Mouse (Mus musculus): ENCODE measurements at regions not wholly inside any gene's neighbourhood (a gene's known extent, or its start where the extent isn't known, plus 50 kb on each side); places are given as distances from the start of the nearest gene placed in this dataset.
A peak's percentile ranks its signal among the peaks of the same experiment; 100 is the strongest.

DNA sequence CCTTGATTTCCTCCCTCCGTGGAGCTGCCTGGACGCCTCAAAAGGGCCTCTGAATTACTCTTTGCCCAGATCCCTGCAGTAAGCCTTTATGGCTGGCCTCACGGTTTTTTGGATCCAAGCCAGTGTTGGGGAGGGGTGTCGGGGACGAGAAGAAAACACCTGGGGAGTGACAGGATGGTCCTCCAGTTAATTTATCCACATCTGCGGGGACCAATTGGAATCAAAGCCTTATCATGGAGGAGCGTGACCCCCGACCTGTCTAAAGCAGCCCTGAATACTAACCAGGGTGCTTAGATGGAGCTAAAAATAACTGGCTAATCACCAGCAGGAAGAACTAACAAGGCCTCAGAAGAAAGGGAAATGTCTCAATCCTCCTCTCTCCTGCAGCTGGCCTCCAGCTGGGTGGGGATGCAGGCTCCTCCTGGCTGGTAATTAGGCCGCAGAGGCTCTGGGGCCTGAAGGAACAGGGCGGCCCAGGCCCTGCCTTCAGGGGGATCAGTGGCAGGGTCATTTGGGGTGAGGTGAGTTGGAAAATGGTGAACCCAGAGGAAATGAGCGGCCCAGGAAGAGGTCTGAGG is 107.2 kb upstream of the Atp1a1 start:
- Histone ChIP-seq H3K27ac (peak overlapping the region; percentile 85), H3K27me3 (no peaks in the 10 kb centered on the region), H3K4me1 (peaks cover 54% of the 10 kb centered on the region), H3K4me2 (replicated peaks) (peak overlapping the region; percentile 41), H3K36me3 (no peaks in the 10 kb centered on the region), H3K9me3 (no peaks in the 10 kb centered on the region), H3K9ac (no peak overlapping the region), H3K4me3 (no peak overlapping the region)
- 6% methylated on average over 11 of the region's 11 CpGs for WGBS
- peak; percentile 37 for ATAC-seq (ENCODE audit: low FRiP score, low read depth)

GRCm38 (mm10) chr3:101709379-101709970 is 105.0 kb upstream of the Atp1a1 start:
- Histone ChIP-seq H3K27ac (no peak overlapping the region), H3K4me3 (no peak overlapping the region), H3K9ac (no peak overlapping the region), H3K4me1 (peaks cover 59% of the 10 kb centered on the region), H3K36me3 (no peaks in the 10 kb centered on the region), H3K9me3 (no peaks in the 10 kb centered on the region), H3K27me3 (no peaks in the 10 kb centered on the region), H3K4me2 (replicated peaks) (no peak overlapping the region)
- 62% methylated on average over 12 of the region's 12 CpGs for WGBS
- ATAC-seq (ENCODE audit: low FRiP score, low read depth) = no peak

- H3K9ac ChIP-seq = no peak overlapping the region
- H3K9me3 ChIP-seq = no peaks in the 10 kb centered on the region
- H3K27me3 ChIP-seq = no peaks in the 10 kb centered on the region
- H3K27ac ChIP-seq = no peak overlapping the region
- no peak overlapping the region for H3K4me2 ChIP-seq (replicated peaks)
- no peak for ATAC-seq (ENCODE audit: low FRiP score, low read depth)
- WGBS = 40% methylated on average over 8 of the region's 8 CpGs
- no peaks in the 10 kb centered on the region for H3K36me3 ChIP-seq
- no peak overlapping the region for H3K4me3 ChIP-seq
- H3K4me1 ChIP-seq = peaks cover 54% of the 10 kb centered on the region
Measured at GRCm38 (mm10) chr3:101708821-101709220, 104.3 kb upstream of the Atp1a1 start.

- no peaks in the 10 kb centered on the region for H3K9me3 ChIP-seq
- ATAC-seq (ENCODE audit: low FRiP score, low read depth) = no peak
- no peak overlapping the region for H3K9ac ChIP-seq
- peaks cover 44% of the 10 kb centered on the region for H3K4me1 ChIP-seq
- 66% methylated on average over 9 of the region's 9 CpGs for WGBS
- no peak overlapping the region for H3K27ac ChIP-seq
- no peaks in the 10 kb centered on the region for H3K27me3 ChIP-seq
- H3K36me3 ChIP-seq = no peaks in the 10 kb centered on the region
- no peak overlapping the region for H3K4me3 ChIP-seq
- H3K4me2 ChIP-seq (replicated peaks) = no peak overlapping the region
Measured at GRCm38 (mm10) chr3:101704919-101705318, 100.4 kb upstream of the Atp1a1 start.

GRCm38 (mm10) chr3:101704326-101704725 is 99.8 kb upstream of the Atp1a1 start:
- H3K9ac ChIP-seq = no peak overlapping the region
- H3K36me3 ChIP-seq = no peaks in the 10 kb centered on the region
- WGBS = 94% methylated on average over 5 of the region's 5 CpGs
- no peaks in the 10 kb centered on the region for H3K9me3 ChIP-seq
- no peaks in the 10 kb centered on the region for H3K27me3 ChIP-seq
- H3K4me3 ChIP-seq = no peak overlapping the region
- no peak overlapping the region for H3K4me2 ChIP-seq (replicated peaks)
- peaks cover 38% of the 10 kb centered on the region for H3K4me1 ChIP-seq
- H3K27ac ChIP-seq = no peak overlapping the region
- no peak for ATAC-seq (ENCODE audit: low FRiP score, low read depth)

- WGBS = 11% methylated on average over 1 of the region's 1 CpGs
Measured at GRCm38 (mm10) chr3:101701763-101702173, 97.3 kb upstream of the Atp1a1 start.

DNA sequence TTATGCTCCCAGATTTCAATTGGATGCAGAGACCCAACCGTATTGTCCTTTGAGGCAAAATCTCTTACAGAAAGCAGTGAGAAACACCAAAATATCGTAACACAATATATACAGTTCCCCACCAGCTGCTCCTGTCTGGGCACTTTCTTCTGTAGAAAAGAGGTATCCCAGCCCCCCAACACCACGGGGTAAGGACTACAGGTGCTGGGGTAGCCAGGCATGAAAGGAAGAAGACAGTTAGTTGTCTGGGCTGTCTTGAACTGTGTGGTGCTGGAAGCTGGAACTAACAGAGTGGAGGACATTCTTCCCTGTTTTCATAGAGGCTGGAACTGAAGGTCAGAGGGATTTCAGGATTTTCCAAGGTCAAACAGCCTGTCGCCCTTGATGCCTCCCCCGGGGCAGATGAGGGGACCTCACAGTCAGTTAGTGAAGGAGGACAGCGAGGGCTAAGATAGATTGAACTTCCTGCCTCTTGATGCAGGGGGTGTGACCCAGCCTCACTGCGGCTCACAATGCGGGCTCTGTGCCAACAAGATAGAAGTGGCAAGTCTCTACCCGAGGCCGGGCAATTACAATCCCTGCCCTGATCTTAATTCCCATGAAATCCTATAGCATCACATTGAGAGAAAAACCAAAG is 96.6 kb upstream of the Atp1a1 start:
- no peak overlapping the region for H3K27ac ChIP-seq
- no peak; the same call in 1 of the 2 replicates for ATAC-seq (ENCODE audit: low FRiP score, low read depth)

More at GRCm38 (mm10) chr3:101701763-101702173, 97.3 kb upstream of the Atp1a1 start:
- H3K27me3 ChIP-seq = no peaks in the 10 kb centered on the region
- ATAC-seq (ENCODE audit: low FRiP score, low read depth) = no peak
- H3K27ac ChIP-seq = no peak overlapping the region
- H3K9me3 ChIP-seq = no peaks in the 10 kb centered on the region
- H3K9ac ChIP-seq = no peak overlapping the region
- H3K4me2 ChIP-seq (replicated peaks) = no peak overlapping the region
- H3K4me3 ChIP-seq = no peak overlapping the region
- peaks cover 31% of the 10 kb centered on the region for H3K4me1 ChIP-seq
- no peaks in the 10 kb centered on the region for H3K36me3 ChIP-seq

DNA sequence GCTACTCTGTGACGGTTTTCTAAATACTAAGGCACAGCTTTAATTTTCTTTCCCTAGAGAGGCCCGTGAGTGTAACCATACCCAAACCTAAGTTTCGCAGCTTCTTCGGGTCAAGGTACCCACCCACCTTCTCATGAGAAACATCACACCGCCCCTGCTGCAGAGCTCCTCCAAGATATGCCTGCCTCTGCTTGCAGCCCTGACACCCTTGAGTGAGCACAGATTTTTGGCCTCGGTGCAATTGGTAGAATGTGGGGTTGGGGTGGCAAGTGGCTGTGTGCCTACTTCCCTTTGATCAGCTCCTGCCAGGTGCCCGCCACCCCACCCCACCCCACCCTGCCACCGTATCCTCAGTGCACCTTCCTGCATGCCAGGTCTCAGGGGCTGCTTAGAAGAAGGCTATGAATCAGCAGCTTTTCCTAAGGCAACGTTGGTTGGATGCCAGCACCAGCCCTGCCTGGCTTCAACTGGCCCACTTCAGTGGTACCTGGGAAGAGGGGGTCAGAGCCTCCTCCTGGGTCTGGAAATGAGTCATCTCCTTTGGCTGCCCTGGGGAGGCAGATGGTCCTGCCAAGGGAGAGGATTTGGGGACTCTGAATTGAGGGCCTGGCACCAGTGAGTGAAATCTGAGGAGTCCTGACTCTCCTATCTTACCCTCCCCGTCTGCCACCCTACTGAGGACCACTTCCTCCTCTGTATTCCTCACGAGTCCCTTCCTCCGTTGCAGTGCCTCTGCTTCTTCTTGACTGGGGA is 95.6 kb upstream of the Atp1a1 start:
- H3K27ac ChIP-seq = peak overlapping the region; percentile 22; the same call in 1 of the 2 replicates
- H3K27me3 ChIP-seq = no peaks in the 10 kb centered on the region
- no peaks in the 10 kb centered on the region for H3K36me3 ChIP-seq
- H3K9ac ChIP-seq = no peak overlapping the region
- no peaks in the 10 kb centered on the region for H3K9me3 ChIP-seq
- H3K4me3 ChIP-seq = no peak overlapping the region
- no peak for ATAC-seq (ENCODE audit: low FRiP score, low read depth)
- H3K4me2 ChIP-seq (replicated peaks) = no peak overlapping the region
- WGBS = 66% methylated on average over 12 of the region's 12 CpGs
- H3K4me1 ChIP-seq = peaks cover 22% of the 10 kb centered on the region

More for the DNA sequence above, 96.6 kb upstream of the Atp1a1 start:
- H3K9me3 ChIP-seq = no peaks in the 10 kb centered on the region
- no peaks in the 10 kb centered on the region for H3K36me3 ChIP-seq
- H3K4me3 ChIP-seq = no peak overlapping the region
- H3K27me3 ChIP-seq = no peaks in the 10 kb centered on the region
- 69% methylated on average over 10 of the region's 10 CpGs for WGBS
- H3K4me1 ChIP-seq = peaks cover 31% of the 10 kb centered on the region
- H3K4me2 ChIP-seq (replicated peaks) = no peak overlapping the region
- H3K9ac ChIP-seq = no peak overlapping the region

DNA sequence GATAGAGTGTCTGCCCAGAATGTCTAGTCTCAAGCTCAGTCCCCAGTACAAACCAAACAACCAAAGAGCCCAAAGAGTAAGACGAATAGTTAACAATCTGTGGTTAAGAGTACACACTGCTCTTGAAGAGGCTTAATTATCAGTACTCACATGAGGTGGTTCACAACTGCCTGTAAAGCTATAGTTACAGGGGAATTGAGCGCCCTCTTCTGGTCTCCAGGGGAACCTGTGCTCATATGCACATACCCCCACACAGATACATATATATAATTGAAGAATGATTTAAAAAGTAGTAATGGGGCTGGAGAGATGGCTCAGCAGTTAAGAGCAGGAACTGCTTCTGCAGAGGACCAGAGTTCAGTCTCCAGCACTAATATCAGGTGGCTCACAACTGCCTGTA is 92.3 kb upstream of the Atp1a1 start:
- Histone ChIP-seq H3K4me1 (peaks cover 22% of the 10 kb centered on the region), H3K36me3 (no peaks in the 10 kb centered on the region), H3K9me3 (no peaks in the 10 kb centered on the region), H3K27me3 (no peaks in the 10 kb centered on the region), H3K9ac (no peak overlapping the region), H3K4me2 (replicated peaks) (no peak overlapping the region), H3K27ac (no peak overlapping the region), H3K4me3 (no peak overlapping the region)
- 89% methylated on average over 2 of the region's 2 CpGs for WGBS
- ATAC-seq (ENCODE audit: low FRiP score, low read depth) = no peak

- WGBS = 44% methylated on average over 1 of the region's 1 CpGs
- Histone ChIP-seq H3K27me3 (no peaks in the 10 kb centered on the region), H3K36me3 (no peaks in the 10 kb centered on the region), H3K4me2 (replicated peaks) (no peak overlapping the region), H3K27ac (no peak overlapping the region), H3K4me1 (0 out of 2 replicates have a peak, but pooled peaks cover 4% of the 10 kb centered on the region), H3K4me3 (no peak overlapping the region), H3K9me3 (no peaks in the 10 kb centered on the region), H3K9ac (no peak overlapping the region)
- ATAC-seq (ENCODE audit: low FRiP score, low read depth) = no peak
Measured at GRCm38 (mm10) chr3:101694311-101694710, 89.8 kb upstream of the Atp1a1 start.

GRCm38 (mm10) chr3:101691937-101692604 is 87.6 kb upstream of the Atp1a1 start:
- Histone ChIP-seq H3K4me1 (0 out of 2 replicates have a peak, but pooled peaks cover 4% of the 10 kb centered on the region), H3K4me2 (replicated peaks) (no peak overlapping the region), H3K9ac (no peak overlapping the region), H3K27ac (no peak overlapping the region), H3K4me3 (no peak overlapping the region), H3K36me3 (no peaks in the 10 kb centered on the region), H3K9me3 (no peaks in the 10 kb centered on the region), H3K27me3 (no peaks in the 10 kb centered on the region)
- no peak for ATAC-seq (ENCODE audit: low FRiP score, low read depth)
- WGBS = 45% methylated on average over 8 of the region's 8 CpGs

- Histone ChIP-seq H3K36me3 (no peaks in the 10 kb centered on the region), H3K27me3 (no peaks in the 10 kb centered on the region), H3K4me2 (replicated peaks) (no peak overlapping the region), H3K4me3 (no peak overlapping the region), H3K9ac (no peak overlapping the region), H3K9me3 (no peaks in the 10 kb centered on the region), H3K4me1 (peaks cover 10% of the 10 kb centered on the region), H3K27ac (no peak overlapping the region)
- ATAC-seq (ENCODE audit: low FRiP score, low read depth) = no peak
- 62% methylated on average over 2 of the region's 2 CpGs for WGBS
Measured at GRCm38 (mm10) chr3:101690779-101691178, 86.3 kb upstream of the Atp1a1 start.
